In the genomic region with DNA sequence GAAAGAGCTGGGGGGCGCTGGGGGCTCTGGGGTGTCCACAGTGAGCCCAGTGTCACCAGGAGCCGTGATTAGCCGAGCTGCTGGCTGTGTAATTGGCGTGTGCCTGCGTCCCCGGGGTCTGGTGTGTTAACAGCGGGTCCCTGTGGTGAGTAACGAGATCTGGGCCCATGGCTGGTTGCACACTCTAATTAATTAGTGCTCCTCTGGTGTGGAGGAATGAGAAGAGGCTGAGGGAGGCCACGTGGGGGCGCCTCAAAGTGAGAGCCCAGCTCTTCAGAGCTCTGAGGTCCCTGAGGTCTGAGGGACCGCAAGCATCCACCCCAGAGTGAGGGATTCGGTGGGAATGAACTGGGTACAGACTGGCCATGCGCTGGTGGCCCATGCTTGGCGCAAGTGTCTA, we compare ENCODE assay signal across 10 mouse cellular contexts. TPM values are rescaled to one million over a fixed set of nuclear protein-coding genes. Genes with fewer than 3 reads are reported as not detected.
DNase-seq lines count a peak whose midpoint lies in the region; ATAC-seq and TF ChIP-seq lines count a peak whose summit lies in the region.
"Had no signal": no experiment of that assay in that cellular context is flagged by ENCODE, and none has a peak within 500 bp of the region (broad histone marks: within the 10 kb centered on the region; RNA-seq: fewer than 3 reads in every experiment).

No protein-coding gene starts in this region.

- ATAC-seq in liver, embryonic 14.5 days (ENCODE audit: insufficient read depth): no peak
- no peak for ATAC-seq in liver, embryonic 12.5 days
- peak; percentile 53; the same call in 1 of the 2 replicates for ATAC-seq in megakaryocyte progenitor cell, adult 5-6 weeks (replicated peaks; ENCODE audit: poor library complexity)
- no peak for ATAC-seq in liver, postnatal 0 days
- ATAC-seq in heart, embryonic 12.5 days (ENCODE audit: insufficient number of reproducible peaks, low FRiP score): no peak

- WGBS in liver, embryonic 14.5 days (ENCODE audit: insufficient replicate concordance): 38% methylated on average over 14 of the region's 14 CpGs
- 44% methylated on average over 14 of the region's 14 CpGs for WGBS in liver, embryonic 12.5 days (ENCODE audit: insufficient replicate concordance)
- WGBS in embryonic facial prominence, embryonic 10.5 days: 29% methylated on average over 14 of the region's 14 CpGs
- WGBS in liver, postnatal 0 days (ENCODE audit: insufficient replicate concordance): 47% methylated on average over 14 of the region's 14 CpGs
- 43% methylated on average over 14 of the region's 14 CpGs for WGBS in heart, embryonic 12.5 days

- H3K4me3 ChIP-seq in liver, embryonic 14.5 days (ENCODE audit: insufficient read depth in 1 of 2, low read depth in 2 of 2, low read length in 2 of 2): no peak overlapping the region
- no peak overlapping the region for H3K4me3 ChIP-seq in liver, embryonic 12.5 days
- H3K4me3 ChIP-seq in bone marrow macrophage, adult 2 months (ENCODE audit: insufficient read depth, low read length): no peak overlapping the region
- H3K4me3 ChIP-seq in embryonic facial prominence, embryonic 10.5 days: no peak overlapping the region
- H3K4me3 ChIP-seq in liver, postnatal 0 days (ENCODE audit: low read depth, low read length): no peak overlapping the region
- no peak overlapping the region for H3K4me3 ChIP-seq in heart, embryonic 12.5 days
- H3K4me3 ChIP-seq: embryonic facial prominence, embryonic 15.5 days; liver, embryonic 13.5 days had no signal

- H3K9ac ChIP-seq in liver, embryonic 14.5 days (replicated peaks): no peak overlapping the region
- no peak overlapping the region for H3K9ac ChIP-seq in liver, embryonic 12.5 days
- H3K9ac ChIP-seq in liver, postnatal 0 days (replicated peaks): no peak overlapping the region
- H3K9ac ChIP-seq in heart, embryonic 12.5 days: no peak overlapping the region
- H3K9ac ChIP-seq: embryonic facial prominence, embryonic 15.5 days; liver, embryonic 13.5 days had no signal

- DNase-seq in liver, embryonic 14.5 days (ENCODE audit: low read depth in 3 of 3, low spot score in 3 of 3): no peak
- peak; percentile 32 for DNase-seq in embryonic facial prominence, embryonic 10.5 days (ENCODE audit: low spot score)
- DNase-seq in layer of hippocampus, postnatal 36 days: no peak
- no peak for DNase-seq in liver, postnatal 0 days
- DNase-seq: liver, embryonic 13.5 days had no signal

- H3K9me3 ChIP-seq in liver, embryonic 14.5 days (ENCODE audit: control insufficient read depth, low read length): no peaks in the 10 kb centered on the region
- no peaks in the 10 kb centered on the region for H3K9me3 ChIP-seq in liver, embryonic 12.5 days (replicated peaks)
- no peaks in the 10 kb centered on the region for H3K9me3 ChIP-seq in embryonic facial prominence, embryonic 10.5 days
- no peaks in the 10 kb centered on the region for H3K9me3 ChIP-seq in liver, postnatal 0 days (ENCODE audit: low read length)
- no peaks in the 10 kb centered on the region for H3K9me3 ChIP-seq in heart, embryonic 12.5 days (replicated peaks)
- H3K9me3 ChIP-seq: embryonic facial prominence, embryonic 15.5 days; liver, embryonic 13.5 days had no signal

- H3K4me1 ChIP-seq in liver, embryonic 14.5 days (replicated peaks; ENCODE audit: control insufficient read depth in 2 of 2, insufficient read depth in 2 of 2, low read length in 1 of 2): no peaks in the 10 kb centered on the region
- H3K4me1 ChIP-seq in liver, embryonic 12.5 days: peaks cover 7% of the 10 kb centered on the region; the same call in 1 of the 2 replicates
- H3K4me1 ChIP-seq in bone marrow macrophage, adult 2 months (ENCODE audit: control insufficient read depth, insufficient read depth, low read length): peaks cover 4% of the 10 kb centered on the region
- peaks cover 25% of the 10 kb centered on the region for H3K4me1 ChIP-seq in embryonic facial prominence, embryonic 10.5 days
- H3K4me1 ChIP-seq in liver, postnatal 0 days (ENCODE audit: insufficient read depth): no peaks in the 10 kb centered on the region
- H3K4me1 ChIP-seq in heart, embryonic 12.5 days (replicated peaks): peaks cover 12% of the 10 kb centered on the region
- H3K4me1 ChIP-seq: liver, embryonic 13.5 days had no signal

- H3K4me2 ChIP-seq in liver, embryonic 14.5 days (ENCODE audit: low read depth): no peak overlapping the region
- no peak overlapping the region for H3K4me2 ChIP-seq in liver, embryonic 12.5 days
- no peak overlapping the region for H3K4me2 ChIP-seq in liver, postnatal 0 days (ENCODE audit: low read depth, low read length)
- H3K4me2 ChIP-seq in heart, embryonic 12.5 days: no peak overlapping the region
- H3K4me2 ChIP-seq: liver, embryonic 13.5 days had no signal

- TF ChIP-seq POLR2A in bone marrow macrophage, adult 2 months (IDR thresholded peaks at IDR 0.05; ENCODE audit: borderline replicate concordance, low read depth, low read length): no peak

- no peak for TF ChIP-seq EP300 in liver, embryonic 14.5 days (IDR thresholded peaks at IDR 0.05; ENCODE audit: low read depth)
- TF ChIP-seq EP300 in liver, postnatal 0 days (IDR thresholded peaks at IDR 0.05; ENCODE audit: low read depth): no peak

- peak; percentile 23; the same call in 1 of the 2 replicates for TF ChIP-seq CTCF in liver, embryonic 14.5 days (IDR thresholded peaks at IDR 0.05; ENCODE audit: low read depth)
- peak; percentile 15; the same call in 1 of the 2 replicates for TF ChIP-seq CTCF in bone marrow macrophage, adult 2 months (IDR thresholded peaks at IDR 0.05; ENCODE audit: low read depth, low read length)
- TF ChIP-seq CTCF in liver, postnatal 0 days (IDR thresholded peaks at IDR 0.05; ENCODE audit: low read depth): no peak

- H3K36me3 ChIP-seq in liver, embryonic 14.5 days (replicated peaks; ENCODE audit: control insufficient read depth, insufficient read depth, low read depth): no peaks in the 10 kb centered on the region
- H3K36me3 ChIP-seq in liver, embryonic 12.5 days: no peaks in the 10 kb centered on the region
- no peaks in the 10 kb centered on the region for H3K36me3 ChIP-seq in embryonic facial prominence, embryonic 10.5 days (replicated peaks)
- no peaks in the 10 kb centered on the region for H3K36me3 ChIP-seq in liver, postnatal 0 days (replicated peaks; ENCODE audit: insufficient read depth, low read length)
- H3K36me3 ChIP-seq in heart, embryonic 12.5 days: no peaks in the 10 kb centered on the region
- H3K36me3 ChIP-seq: embryonic facial prominence, embryonic 15.5 days; liver, embryonic 13.5 days had no signal

- no peak overlapping the region for H3K27ac ChIP-seq in liver, embryonic 14.5 days
- no peak overlapping the region for H3K27ac ChIP-seq in liver, embryonic 12.5 days
- no peak overlapping the region for H3K27ac ChIP-seq in bone marrow macrophage, adult 2 months (ENCODE audit: insufficient read depth, low read depth, low read length)
- H3K27ac ChIP-seq in embryonic facial prominence, embryonic 10.5 days (replicated peaks): no peak overlapping the region
- H3K27ac ChIP-seq in liver, postnatal 0 days (ENCODE audit: low read depth): no peak overlapping the region
- no peak overlapping the region for H3K27ac ChIP-seq in heart, embryonic 12.5 days (ENCODE audit: poor library complexity, severe bottlenecking)
- H3K27ac ChIP-seq: embryonic facial prominence, embryonic 15.5 days; liver, embryonic 13.5 days had no signal

- H3K27me3 ChIP-seq in liver, embryonic 14.5 days (ENCODE audit: control insufficient read depth, insufficient read depth, low read length): peaks cover 13% of the 10 kb centered on the region
- H3K27me3 ChIP-seq in liver, embryonic 12.5 days (replicated peaks): peaks cover 64% of the 10 kb centered on the region
- peaks cover 78% of the 10 kb centered on the region for H3K27me3 ChIP-seq in embryonic facial prominence, embryonic 10.5 days (replicated peaks; ENCODE audit: low read depth, poor library complexity, severe bottlenecking)
- H3K27me3 ChIP-seq in liver, postnatal 0 days (ENCODE audit: insufficient read depth, low read length): peaks cover 17% of the 10 kb centered on the region
- H3K27me3 ChIP-seq in heart, embryonic 12.5 days (replicated peaks): peaks cover 78% of the 10 kb centered on the region

RNA-seq across cellular contexts. Expression of a gene that starts 13.1 kb away (rescaled TPM):
- polyA plus RNA-seq in liver, embryonic 14.5 days (2012; rRNA removed): 5.6 and 5.7 TPM in 2 replicates
- polyA plus RNA-seq in liver, embryonic 14.5 days (2014; fragmentation: Nextera tagmentation; extraction: Ambion mirVana): 8.4 TPM in 2 replicates
- polyA plus RNA-seq in liver, embryonic 12.5 days (2016; fragmentation: Nextera tagmentation; extraction: Ambion mirVana): 8.7 and 10.3 TPM in 2 replicates
- 71.0 and 72.9 TPM in 2 replicates for polyA plus RNA-seq in bone marrow macrophage, adult 2 months (2012; ENCODE audit: insufficient read depth, insufficient read length, missing spikeins)
- 33.9 and 36.4 TPM in 2 replicates for polyA plus RNA-seq in embryonic facial prominence, embryonic 10.5 days (2016; fragmentation: Nextera tagmentation; extraction: Ambion mirVana)
- total RNA-seq in megakaryocyte progenitor cell, adult 5-6 weeks (2015): 12.0 and 16.8 TPM in 2 replicates
- 9.2 and 10.8 TPM in 2 replicates for total RNA-seq in megakaryocyte progenitor cell, adult 5-6 weeks (2017)
- 10 to 100 TPM; 86.7 to 89.8 TPM for total RNA-seq in layer of hippocampus, postnatal 36 days (2021)
- 11.1 and 14.0 TPM in 2 replicates for polyA plus RNA-seq in liver, postnatal 0 days (2015; fragmentation: Nextera tagmentation; extraction: Ambion mirVana)
- 55.1 and 55.3 TPM in 2 replicates for polyA plus RNA-seq in heart, embryonic 12.5 days (2016; fragmentation: Nextera tagmentation; extraction: Ambion mirVana)
